Mouse (Mus musculus) adrenal gland, postnatal 25 days (tissue): ENCODE measurements around the gene Rabep1. TPM values are rescaled to one million over a fixed set of nuclear protein-coding genes. Genes with fewer than 3 reads are reported as not detected.

Source experiments
- DNase-seq: peaks from one replicate; pipeline ENCODE4 v3.0.0; 2021; ENCODE audit warnings: mixed read lengths
- long read RNA-seq: library from polyadenylated mRNA; stranded (forward); transcript quantifications from one replicate; pipeline ENCODE4 v2.0.0, GENCODE M21; 2021
- total RNA-seq: library from RNA; stranded (reverse); gene quantifications from 2 replicates; pipeline ENCODE4 v1.2.3, GENCODE M21; 2021

Rabep1 gene
- 166 and 181 TPM in 2 replicates for total RNA-seq
- long read RNA-seq, full-length matches to known transcripts, result 47 of 108 reads
- long read RNA-seq, partial matches to known transcripts, result 27 of 108 reads
- long read RNA-seq, other reads (novel, unspliced or antisense), result 34 of 108 reads

- DNase-seq, result peak; percentile 99
Measured at GRCm38 (mm10) chr11:70844559-70845456, at the start of gene Rabep1. Rabep1 (plus strand) TSS chr11:70844778.

GRCm38 (mm10) chr11:70802208-70802864 lies 42.2 kb upstream of the Rabep1 start:
- DNase-seq, result no peak

GRCm38 (mm10) chr11:70802865-70803261 lies 41.7 kb upstream of the Rabep1 start:
- no peak for DNase-seq

- no peak for DNase-seq
Measured at GRCm38 (mm10) chr11:70803711-70804200, 40.8 kb upstream of the Rabep1 start.

- no peak for DNase-seq
Measured at GRCm38 (mm10) chr11:70804395-70804794, 40.2 kb upstream of the Rabep1 start.

- no peak for DNase-seq
Measured at GRCm38 (mm10) chr11:70805641-70806175, 38.9 kb upstream of the Rabep1 start.

DNA sequence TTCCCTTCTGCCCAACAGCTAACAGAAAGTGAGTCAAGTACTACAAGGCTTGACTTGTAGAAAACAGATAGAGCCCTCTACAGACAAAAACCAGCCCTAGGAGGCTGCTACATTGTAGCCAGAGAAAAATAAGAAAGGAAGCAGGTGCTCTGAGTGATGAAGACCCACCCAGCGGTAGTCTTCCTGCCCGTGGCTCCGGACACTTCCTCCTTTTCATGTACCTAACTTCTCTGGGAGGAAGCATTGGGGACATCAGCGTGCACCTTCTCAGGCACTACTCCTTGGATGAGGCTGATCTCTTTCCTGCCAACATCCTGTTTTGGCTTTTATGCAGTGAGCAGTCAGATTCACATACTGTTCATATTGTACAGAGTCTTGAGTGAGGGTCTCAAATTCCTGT lies 37.9 kb upstream of the Rabep1 start:
- no peak for DNase-seq

DNA sequence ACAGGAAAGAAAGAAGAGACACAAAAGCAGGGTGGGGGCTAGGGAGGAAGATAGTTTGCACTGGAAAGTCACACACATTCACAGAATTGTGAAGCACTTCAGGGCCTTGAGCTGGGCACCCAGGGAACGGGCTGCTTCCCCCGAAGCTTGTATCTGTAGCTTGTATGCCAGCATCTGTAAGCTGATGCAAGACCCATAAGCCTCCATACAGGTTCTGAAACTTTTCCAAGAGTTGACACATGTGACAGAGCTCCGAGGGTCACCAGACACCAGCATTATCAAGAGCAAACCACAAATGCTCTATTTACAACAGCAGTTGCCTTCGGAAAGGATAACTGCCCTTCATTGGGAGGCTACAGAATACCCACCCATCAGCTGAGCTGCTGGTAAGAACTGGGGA lies 36.9 kb upstream of the Rabep1 start:
- no peak for DNase-seq

DNA sequence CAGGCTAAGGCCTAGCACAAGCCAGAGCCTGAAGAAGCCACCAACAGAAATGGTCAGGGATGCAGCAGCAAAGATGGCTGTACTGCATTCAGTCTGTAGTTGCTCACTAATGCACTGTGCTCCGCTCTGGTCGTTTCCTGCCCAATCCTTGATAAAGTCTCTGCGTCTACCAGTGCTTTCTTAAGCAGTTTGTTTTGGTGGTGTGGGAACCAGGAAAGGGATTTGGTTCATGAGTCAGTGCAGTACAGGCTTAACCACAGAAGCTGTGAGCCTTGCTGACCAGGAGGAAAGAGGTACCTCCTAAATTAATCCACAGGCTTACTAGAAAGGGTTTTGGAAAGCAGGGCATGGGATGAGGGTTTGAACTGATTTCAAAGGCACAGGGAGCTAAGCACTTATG lies 36.5 kb upstream of the Rabep1 start:
- no peak for DNase-seq

DNA sequence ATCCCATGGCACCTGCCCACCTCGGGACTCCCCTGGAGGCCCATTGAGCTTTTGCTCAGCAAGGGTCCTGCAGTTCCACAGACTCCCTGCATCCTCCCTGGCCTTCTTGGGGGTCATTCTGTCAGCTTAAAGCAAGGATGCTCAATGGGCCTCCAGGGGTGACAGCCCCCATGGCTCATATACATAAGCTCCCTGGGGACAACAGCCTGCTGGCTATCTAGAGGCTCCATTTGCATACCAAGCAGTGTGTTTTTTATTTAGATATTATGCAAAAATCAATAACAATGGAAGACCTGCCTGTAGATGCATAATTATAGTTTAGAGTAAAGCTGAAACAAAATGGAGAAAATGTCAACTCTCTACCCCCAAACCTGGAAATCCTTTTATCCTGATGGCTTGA lies 35.6 kb upstream of the Rabep1 start:
- DNase-seq, result no peak

GRCm38 (mm10) chr11:70811041-70811440 lies 33.5 kb upstream of the Rabep1 start:
- DNase-seq, result no peak

DNA sequence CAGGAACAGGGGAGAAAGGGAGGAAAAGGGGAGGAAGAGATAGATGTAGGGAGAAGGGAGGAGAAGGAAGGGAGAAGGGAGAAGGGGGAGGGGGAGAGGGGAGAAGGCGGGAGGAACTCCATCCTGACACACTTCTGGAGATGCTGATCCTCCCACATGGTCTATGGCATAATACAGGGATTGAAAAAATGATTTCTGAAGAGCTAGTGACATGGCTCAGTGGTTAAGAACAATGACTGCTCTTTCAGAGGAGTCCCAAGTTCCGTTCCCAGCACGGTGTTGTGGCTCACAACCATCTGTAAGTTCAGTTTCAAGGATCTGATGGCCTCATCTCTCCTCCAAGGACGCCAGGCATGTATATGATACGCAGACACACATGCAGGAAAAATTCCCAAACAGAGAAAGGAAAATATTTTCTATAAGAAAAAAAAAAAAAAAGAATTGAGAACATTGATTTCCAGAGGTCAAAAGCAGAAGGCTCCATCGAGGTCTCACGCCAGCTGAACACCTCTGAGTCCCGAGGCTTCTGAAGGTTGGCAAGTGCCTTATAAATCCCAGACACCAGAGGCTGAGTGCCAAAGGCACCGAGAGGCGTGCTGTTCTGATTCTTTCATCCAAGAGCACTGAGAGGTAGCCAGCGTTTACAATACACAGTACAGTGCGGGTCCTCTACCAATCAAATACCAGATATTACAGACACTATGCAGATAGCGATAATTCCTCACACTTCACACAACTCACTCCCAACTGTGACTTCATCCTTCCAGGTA lies 32.9 kb upstream of the Rabep1 start:
- DNase-seq, result no peak

DNA sequence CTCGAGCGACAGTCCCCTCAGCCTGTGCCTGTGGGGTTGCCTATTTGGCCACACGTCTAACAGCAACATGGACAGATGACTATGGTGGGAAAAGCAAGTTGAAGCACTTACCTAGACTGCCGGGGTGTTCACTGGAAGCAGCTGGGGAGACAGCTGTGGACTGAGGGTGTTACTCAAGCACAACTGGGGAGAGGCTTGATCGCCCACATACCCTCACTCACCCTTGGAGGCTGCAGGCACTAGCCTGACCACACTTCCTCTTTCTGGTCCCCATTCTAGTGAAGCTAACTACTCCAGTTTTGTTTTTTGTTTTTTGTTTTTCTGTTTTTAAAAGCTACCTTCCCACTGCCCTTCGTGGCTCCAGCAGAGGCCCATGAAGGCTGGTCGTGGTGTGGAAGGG lies 32.2 kb upstream of the Rabep1 start, which contains the start of gene Scimp:
Scimp (minus strand) TSS at position 222 of the 400 bp plus-strand sequence.
- no peak for DNase-seq

- DNase-seq, result no peak
Measured at GRCm38 (mm10) chr11:70815071-70815470, 29.5 kb upstream of the Rabep1 start.

- peak; percentile 29 for DNase-seq
Measured at GRCm38 (mm10) chr11:70815498-70816078, 29.0 kb upstream of the Rabep1 start.

DNA sequence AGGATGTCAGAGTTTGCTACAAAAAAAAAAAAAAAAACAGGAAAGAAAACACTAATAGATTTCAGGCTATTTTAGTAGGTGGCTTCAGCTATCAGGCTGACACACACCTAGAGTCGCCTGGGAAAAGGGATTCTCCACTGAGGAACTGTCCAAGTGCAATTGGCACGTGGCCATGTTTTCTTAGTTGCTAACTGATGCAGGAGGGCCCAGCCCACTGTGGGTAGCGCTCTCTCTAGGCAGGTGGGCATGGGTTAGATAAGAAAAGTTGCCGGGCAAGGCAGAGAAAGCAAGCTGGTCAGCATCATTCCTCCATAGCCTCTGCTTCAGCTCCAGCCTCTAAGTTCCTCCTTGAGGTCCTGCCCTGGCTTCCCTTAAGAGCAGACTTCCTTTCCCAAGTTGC lies 27.8 kb upstream of the Rabep1 start:
- no peak for DNase-seq

DNA sequence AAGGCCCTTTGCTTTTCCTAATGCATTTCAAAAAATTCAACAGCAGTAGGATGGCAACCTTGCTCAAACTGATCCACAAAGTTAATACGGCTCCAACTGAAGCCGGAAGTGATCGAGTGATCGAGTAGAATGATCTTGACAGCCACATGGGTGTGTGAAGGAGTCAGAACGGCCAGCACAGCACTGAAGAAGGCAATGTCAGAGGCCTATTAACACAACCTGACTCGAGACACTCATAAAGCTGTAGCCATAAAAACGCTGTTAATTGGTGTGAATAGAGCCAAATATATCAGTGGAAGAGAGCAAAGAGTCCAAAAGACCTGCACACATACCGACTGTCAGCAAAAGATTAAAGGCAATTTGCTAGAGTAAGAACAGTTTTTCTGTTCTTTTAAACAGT lies 24.5 kb upstream of the Rabep1 start:
- DNase-seq, result no peak

DNA sequence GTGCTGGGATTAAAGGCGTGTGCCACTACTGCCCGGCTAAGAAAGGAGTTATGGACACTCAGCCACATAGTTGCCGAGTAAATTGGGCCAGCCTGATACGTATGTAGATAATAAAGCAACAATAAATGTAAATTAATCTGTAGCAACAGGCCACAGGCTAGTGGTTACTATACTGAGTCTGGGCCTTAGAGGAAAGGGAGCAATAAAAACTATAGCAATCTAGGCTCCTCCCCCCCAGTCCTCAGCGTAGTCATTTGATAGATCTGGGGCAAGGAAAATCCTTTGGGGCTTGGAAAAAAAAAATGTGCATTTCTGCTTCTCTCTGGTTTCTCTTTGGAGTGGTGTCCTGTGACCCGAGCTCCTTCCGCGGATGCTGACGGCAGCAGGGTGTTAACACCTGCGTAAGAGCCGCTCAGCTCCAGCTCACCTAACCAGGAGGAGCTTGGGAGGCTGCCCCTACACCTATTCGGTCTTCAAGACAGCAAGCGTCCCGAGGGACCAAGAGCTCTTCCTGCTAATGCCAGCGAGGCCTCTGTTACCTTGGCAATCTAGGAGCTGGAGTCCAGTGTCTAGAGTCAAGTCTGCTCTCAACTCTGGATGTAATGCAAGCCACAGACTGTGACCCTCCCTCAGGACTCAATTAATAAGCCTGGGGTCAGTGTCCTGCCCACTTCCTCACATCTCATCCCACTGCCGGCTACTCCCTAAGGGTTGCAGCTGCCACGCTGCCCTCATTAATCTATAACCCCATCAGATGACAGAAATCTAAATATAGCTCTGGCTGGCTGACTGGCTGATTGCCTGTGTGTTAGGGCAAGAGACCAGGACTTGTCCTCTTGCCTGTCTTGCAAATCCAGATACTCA lies 22.6 kb upstream of the Rabep1 start:
- DNase-seq, result peak; percentile 56

- DNase-seq, result no peak
Measured at GRCm38 (mm10) chr11:70826207-70826606, 18.4 kb upstream of the Rabep1 start.

GRCm38 (mm10) chr11:70828975-70829615 lies 15.5 kb upstream of the Rabep1 start:
- DNase-seq, result no peak
